Mouse (Mus musculus): ENCODE measurements around the gene Sirpa. TPM values are rescaled to one million over a fixed set of nuclear protein-coding genes. Genes with fewer than 3 reads are reported as not detected.

Gene Sirpa
- polyA plus RNA-seq, 1 experiment from 2014 or later: 26.9 TPM

DNA sequence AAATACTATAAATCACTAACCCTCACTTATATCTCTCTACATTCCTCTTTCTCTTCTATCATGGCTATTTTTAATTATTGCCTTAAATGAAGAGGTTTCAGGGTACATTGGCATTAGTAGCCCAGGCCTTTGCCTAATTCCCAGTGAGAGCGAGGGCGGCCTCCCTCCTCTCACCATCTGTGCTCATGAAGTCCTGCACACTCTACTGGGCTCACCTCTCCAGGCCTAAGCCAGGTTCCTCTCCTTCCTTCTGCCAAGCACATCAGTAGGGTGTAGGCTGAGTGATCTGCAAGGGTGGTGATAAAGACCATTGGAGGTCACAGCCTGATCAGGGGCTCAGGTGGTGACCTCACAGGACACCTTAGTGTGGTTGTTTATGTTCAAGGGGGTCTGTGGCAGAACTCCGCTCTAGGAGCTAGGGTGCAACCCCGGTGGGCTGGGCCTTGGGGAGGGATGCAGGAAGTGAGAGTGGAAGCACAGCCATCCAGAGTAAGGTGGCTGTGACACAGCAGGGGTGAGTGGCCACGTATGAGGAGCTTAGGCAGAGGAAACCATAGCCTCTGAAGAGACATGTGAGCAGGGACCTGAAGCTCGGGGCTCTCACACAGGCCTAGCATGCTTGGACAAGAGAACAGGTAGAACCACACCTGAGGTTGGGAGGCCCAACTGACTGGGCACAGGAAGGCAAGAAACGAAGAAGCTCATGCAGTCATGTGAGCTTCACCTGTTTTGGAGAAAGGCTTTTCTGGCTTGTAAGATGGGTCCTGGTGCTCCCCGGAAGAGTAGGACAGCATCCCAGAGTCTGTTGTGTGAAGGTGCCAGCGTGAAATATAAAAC lies 29.2 kb downstream of the Sirpa start:
- TF ChIP-seq EP300 (IDR thresholded peaks at IDR 0.05; ENCODE audit: low read depth) (no peak), CTCF (IDR thresholded peaks at IDR 0.05; ENCODE audit: low read depth) (no peak)
- Histone ChIP-seq H3K27ac (ENCODE audit: low read depth) (no peak overlapping the region), H3K36me3 (replicated peaks; ENCODE audit: insufficient read depth, low read length) (peaks cover 20% of the 10 kb centered on the region), H3K4me3 (ENCODE audit: low read depth, low read length) (no peak overlapping the region), H3K9me3 (ENCODE audit: low read length) (no peaks in the 10 kb centered on the region), H3K4me1 (ENCODE audit: insufficient read depth) (no peaks in the 10 kb centered on the region), H3K27me3 (ENCODE audit: insufficient read depth, low read length) (no peaks in the 10 kb centered on the region), H3K9ac (replicated peaks) (no peak overlapping the region), H3K4me2 (ENCODE audit: low read depth, low read length) (no peak overlapping the region)
- WGBS (ENCODE audit: insufficient replicate concordance): 79% methylated on average over 9 of the region's 9 CpGs
- no peak for DNase-seq
- ATAC-seq: no peak

DNA sequence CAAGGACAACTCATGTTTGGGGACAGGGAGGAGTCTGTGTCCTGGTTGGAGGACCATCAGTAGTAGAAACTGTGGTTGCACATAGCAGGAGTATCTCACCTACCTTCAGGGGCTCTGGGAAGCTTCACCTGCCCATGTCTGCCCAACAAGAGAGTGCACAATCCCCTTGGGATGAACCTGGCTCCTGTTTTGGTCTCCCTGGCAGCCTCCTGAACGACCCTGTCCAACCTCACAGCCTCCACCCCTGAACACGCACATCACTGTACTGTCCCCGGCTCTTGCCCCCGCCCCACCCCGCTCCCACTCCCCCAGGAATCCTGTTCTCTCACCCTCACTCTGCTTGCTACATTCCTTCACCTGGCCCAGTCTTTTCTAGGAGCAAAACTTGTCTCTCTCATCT lies 30.3 kb downstream of the Sirpa start:
- Histone ChIP-seq H3K27ac (ENCODE audit: low read depth) (no peak overlapping the region), H3K9ac (replicated peaks) (no peak overlapping the region), H3K4me3 (ENCODE audit: low read depth, low read length) (no peak overlapping the region), H3K4me1 (ENCODE audit: insufficient read depth) (no peaks in the 10 kb centered on the region), H3K9me3 (ENCODE audit: low read length) (no peaks in the 10 kb centered on the region), H3K27me3 (ENCODE audit: insufficient read depth, low read length) (no peaks in the 10 kb centered on the region), H3K4me2 (ENCODE audit: low read depth, low read length) (no peak overlapping the region), H3K36me3 (replicated peaks; ENCODE audit: insufficient read depth, low read length) (peaks cover 24% of the 10 kb centered on the region)
- WGBS (ENCODE audit: insufficient replicate concordance): 77% methylated on average over 2 of the region's 5 CpGs
- no peak for ATAC-seq
- TF ChIP-seq CTCF (IDR thresholded peaks at IDR 0.05; ENCODE audit: low read depth): no peak
- TF ChIP-seq EP300 (IDR thresholded peaks at IDR 0.05; ENCODE audit: low read depth): no peak
- no peak for DNase-seq

DNA sequence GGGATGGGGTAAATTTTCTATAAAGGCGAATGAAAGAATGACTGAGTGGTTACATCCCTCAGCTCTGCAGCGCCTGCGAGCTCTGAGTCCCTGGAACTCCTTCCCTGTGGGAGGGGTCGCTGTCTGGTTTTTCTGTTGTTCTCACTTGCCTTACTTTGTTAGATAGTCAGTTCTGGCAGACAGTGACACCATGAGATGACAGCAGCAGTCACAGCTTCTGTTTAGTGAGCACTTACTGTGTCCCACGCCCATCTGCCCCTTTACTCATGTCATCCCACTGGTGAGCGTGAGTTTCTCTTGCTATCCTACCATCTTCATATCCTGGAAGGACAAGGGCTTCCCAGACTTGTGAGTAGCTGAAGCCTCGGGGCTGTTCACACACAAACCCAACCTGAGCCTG lies 31.1 kb downstream of the Sirpa start:
- Histone ChIP-seq H3K4me2 (ENCODE audit: low read depth, low read length) (no peak overlapping the region), H3K4me3 (ENCODE audit: low read depth, low read length) (no peak overlapping the region), H3K9ac (replicated peaks) (no peak overlapping the region), H3K27ac (ENCODE audit: low read depth) (no peak overlapping the region), H3K9me3 (ENCODE audit: low read length) (no peaks in the 10 kb centered on the region), H3K36me3 (replicated peaks; ENCODE audit: insufficient read depth, low read length) (peaks cover 26% of the 10 kb centered on the region), H3K27me3 (ENCODE audit: insufficient read depth, low read length) (no peaks in the 10 kb centered on the region), H3K4me1 (ENCODE audit: insufficient read depth) (no peaks in the 10 kb centered on the region)
- WGBS (ENCODE audit: insufficient replicate concordance): 72% methylated on average over 7 of the region's 7 CpGs
- TF ChIP-seq CTCF (IDR thresholded peaks at IDR 0.05; ENCODE audit: low read depth) (no peak), EP300 (IDR thresholded peaks at IDR 0.05; ENCODE audit: low read depth) (no peak)
- ATAC-seq (no peak), DNase-seq (no peak)

DNA sequence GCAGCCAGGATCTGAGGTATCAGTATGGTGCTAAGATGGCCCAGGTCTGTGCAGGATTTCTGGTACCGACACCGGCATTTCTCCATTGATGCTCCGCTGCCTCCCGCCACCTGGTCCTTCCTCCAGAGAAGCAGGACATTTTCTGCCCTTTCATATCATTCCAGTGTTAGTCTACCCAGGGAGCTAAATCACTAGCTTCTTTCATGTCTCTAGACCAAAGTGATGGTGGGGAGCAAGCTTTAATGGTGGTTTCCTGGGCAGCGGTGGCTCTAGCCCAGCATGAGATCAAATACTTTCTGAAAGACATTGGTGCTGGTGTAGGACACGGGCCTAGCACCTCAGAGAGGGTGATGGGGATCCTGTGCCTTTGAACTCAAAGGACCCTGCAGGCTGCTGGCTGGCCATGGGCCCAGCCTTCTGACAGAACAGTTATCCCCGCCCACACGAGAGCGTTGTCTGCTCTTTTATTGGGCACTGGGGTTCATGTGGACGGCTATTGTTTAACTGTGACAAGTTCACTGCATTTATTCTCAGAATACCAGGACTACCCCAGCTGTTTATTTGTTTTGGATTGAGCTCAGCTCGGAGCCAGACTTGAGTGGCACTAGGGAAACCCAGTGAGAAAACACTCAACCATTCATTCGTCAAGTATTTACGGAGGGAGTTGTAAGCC lies 31.7 kb downstream of the Sirpa start:
- WGBS (ENCODE audit: insufficient replicate concordance): 79% methylated on average over 13 of the region's 13 CpGs
- no peak overlapping the region for H3K4me3 ChIP-seq (ENCODE audit: low read depth, low read length)
- no peak for ATAC-seq
- TF ChIP-seq CTCF (IDR thresholded peaks at IDR 0.05; ENCODE audit: low read depth): no peak
- no peak for TF ChIP-seq EP300 (IDR thresholded peaks at IDR 0.05; ENCODE audit: low read depth)
- no peak overlapping the region for H3K4me2 ChIP-seq (ENCODE audit: low read depth, low read length)
- H3K27me3 ChIP-seq (ENCODE audit: insufficient read depth, low read length): no peaks in the 10 kb centered on the region
- H3K9ac ChIP-seq (replicated peaks): no peak overlapping the region
- H3K4me1 ChIP-seq (ENCODE audit: insufficient read depth): no peaks in the 10 kb centered on the region
- H3K27ac ChIP-seq (ENCODE audit: low read depth): no peak overlapping the region
- DNase-seq: no peak
- H3K36me3 ChIP-seq (replicated peaks; ENCODE audit: insufficient read depth, low read length): peaks cover 25% of the 10 kb centered on the region
- no peaks in the 10 kb centered on the region for H3K9me3 ChIP-seq (ENCODE audit: low read length)

DNA sequence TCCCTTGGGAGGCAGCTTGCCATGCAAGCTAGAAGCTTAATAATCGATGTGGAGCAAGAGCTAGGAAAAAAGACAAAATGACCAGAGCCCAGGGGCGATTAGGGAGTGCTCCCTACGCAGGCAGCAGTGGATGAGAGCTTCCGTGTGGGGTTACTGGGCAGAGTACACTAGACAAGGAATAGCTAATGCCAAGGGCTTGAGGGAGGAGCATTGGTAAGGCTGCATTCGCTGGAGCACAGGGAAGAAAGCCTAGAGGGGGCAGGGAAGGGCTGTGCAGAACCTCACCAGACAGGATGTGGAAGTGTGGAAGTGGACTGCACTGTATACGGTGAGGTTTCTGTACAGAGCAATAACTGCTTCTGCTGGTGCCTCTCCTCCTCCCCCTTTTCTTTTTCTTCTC lies 32.3 kb downstream of the Sirpa start:
- Histone ChIP-seq H3K9me3 (ENCODE audit: low read length) (no peaks in the 10 kb centered on the region), H3K4me2 (ENCODE audit: low read depth, low read length) (no peak overlapping the region), H3K4me1 (ENCODE audit: insufficient read depth) (no peaks in the 10 kb centered on the region), H3K9ac (replicated peaks) (no peak overlapping the region), H3K4me3 (ENCODE audit: low read depth, low read length) (no peak overlapping the region), H3K27ac (ENCODE audit: low read depth) (no peak overlapping the region), H3K27me3 (ENCODE audit: insufficient read depth, low read length) (no peaks in the 10 kb centered on the region), H3K36me3 (replicated peaks; ENCODE audit: insufficient read depth, low read length) (peaks cover 25% of the 10 kb centered on the region; the same call in 1 of the 2 replicates)
- WGBS (ENCODE audit: insufficient replicate concordance): 62% methylated on average over 6 of the region's 6 CpGs
- ATAC-seq: no peak
- no peak for DNase-seq
- no peak for TF ChIP-seq CTCF (IDR thresholded peaks at IDR 0.05; ENCODE audit: low read depth)
- TF ChIP-seq EP300 (IDR thresholded peaks at IDR 0.05; ENCODE audit: low read depth): no peak

DNA sequence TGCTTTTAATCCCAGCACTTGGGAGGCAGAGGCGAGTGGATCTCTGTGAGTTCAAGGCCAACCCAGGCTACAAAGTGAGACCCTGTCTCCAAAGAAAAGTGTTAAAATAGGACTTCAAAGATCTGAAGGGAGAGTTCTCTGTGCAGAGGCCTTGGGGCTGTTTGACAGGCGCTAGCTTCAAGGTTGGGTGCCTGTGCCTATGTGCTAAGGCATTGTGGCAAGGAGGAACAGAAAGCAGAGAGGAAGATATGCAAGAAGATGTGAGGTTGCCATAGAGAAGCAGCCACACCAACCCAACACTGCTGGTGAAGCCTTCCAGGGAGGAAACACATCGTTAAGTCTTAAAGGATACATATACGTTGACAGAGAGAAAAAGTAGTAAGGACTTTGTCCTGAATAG lies 33.2 kb downstream of the Sirpa start:
- H3K4me3 ChIP-seq (ENCODE audit: low read depth, low read length): no peak overlapping the region
- 73% methylated on average over 4 of the region's 4 CpGs for WGBS (ENCODE audit: insufficient replicate concordance)
- no peak for DNase-seq
- no peak overlapping the region for H3K9ac ChIP-seq (replicated peaks)
- no peaks in the 10 kb centered on the region for H3K4me1 ChIP-seq (ENCODE audit: insufficient read depth)
- TF ChIP-seq EP300 (IDR thresholded peaks at IDR 0.05; ENCODE audit: low read depth): no peak
- no peak for TF ChIP-seq CTCF (IDR thresholded peaks at IDR 0.05; ENCODE audit: low read depth)
- no peaks in the 10 kb centered on the region for H3K9me3 ChIP-seq (ENCODE audit: low read length)
- ATAC-seq: no peak
- no peak overlapping the region for H3K4me2 ChIP-seq (ENCODE audit: low read depth, low read length)
- H3K27me3 ChIP-seq (ENCODE audit: insufficient read depth, low read length): no peaks in the 10 kb centered on the region
- no peak overlapping the region for H3K27ac ChIP-seq (ENCODE audit: low read depth)
- H3K36me3 ChIP-seq (replicated peaks; ENCODE audit: insufficient read depth, low read length): peaks cover 25% of the 10 kb centered on the region; the same call in 1 of the 2 replicates

All from liver, postnatal 0 days (tissue).